ENCODE assay signal across 22 mouse cellular contexts in genomic region chr10:34172663-34173282, GRCm38 (mm10). TPM values are rescaled to one million over a fixed set of nuclear protein-coding genes. Genes with fewer than 3 reads are reported as not detected.
DNase-seq lines count a peak whose midpoint lies in the region; ATAC-seq lines count a peak whose summit lies in the region.
"Had no signal": no experiment of that assay in that cellular context is flagged by ENCODE, and none has a peak within 500 bp of the region (broad histone marks: within the 10 kb centered on the region; RNA-seq: fewer than 3 reads in every experiment).

No protein-coding gene starts in this region.

- H3K4me3 ChIP-seq in heart, embryonic 12.5 days = no peak overlapping the region
- H3K4me3 ChIP-seq in midbrain, embryonic 16.5 days (ENCODE audit: low read depth, low read length) = no peak overlapping the region
- H3K4me3 ChIP-seq: embryonic facial prominence, embryonic 10.5 days; hindbrain, embryonic 15.5 days; layer of hippocampus, adult 2 months; limb, embryonic 10.5 days; midbrain, embryonic 10.5 days had no signal

- no peaks in the 10 kb centered on the region for H3K27me3 ChIP-seq in heart, embryonic 12.5 days (replicated peaks)
- H3K27me3 ChIP-seq in midbrain, embryonic 16.5 days (ENCODE audit: control insufficient read depth, insufficient read depth, low read depth, low read length) = no peaks in the 10 kb centered on the region
- H3K27me3 ChIP-seq: hindbrain, embryonic 15.5 days had no signal

- H3K4me1 ChIP-seq in heart, embryonic 12.5 days (replicated peaks) = peaks cover 17% of the 10 kb centered on the region
- H3K4me1 ChIP-seq in midbrain, embryonic 16.5 days (ENCODE audit: control insufficient read depth, insufficient read depth, low read length) = no peaks in the 10 kb centered on the region
- H3K4me1 ChIP-seq: hindbrain, embryonic 15.5 days; midbrain, embryonic 10.5 days had no signal

- WGBS in heart, embryonic 12.5 days = 62% methylated on average over 4 of the region's 4 CpGs
- WGBS in midbrain, embryonic 16.5 days = 84% methylated on average over 4 of the region's 4 CpGs

- no peak overlapping the region for H3K4me2 ChIP-seq in heart, embryonic 12.5 days
- H3K4me2 ChIP-seq in midbrain, embryonic 16.5 days (ENCODE audit: low read length) = no peak overlapping the region
- H3K4me2 ChIP-seq: hindbrain, embryonic 15.5 days had no signal

- intact Hi-C loops in heart, postnatal 36 days (cut with DNase I) = no loop called here

- no peak overlapping the region for H3K9ac ChIP-seq in heart, embryonic 12.5 days
- H3K9ac ChIP-seq in midbrain, embryonic 16.5 days (ENCODE audit: low read depth, low read length) = no peak overlapping the region
- H3K9ac ChIP-seq: hindbrain, embryonic 15.5 days; liver, embryonic 14.5 days had no signal

- H3K27ac ChIP-seq in heart, embryonic 12.5 days (ENCODE audit: poor library complexity, severe bottlenecking) = 0 out of 2 replicates have a peak overlapping the region, but pooled peaks have one; percentile 32
- no peak overlapping the region for H3K27ac ChIP-seq in midbrain, embryonic 16.5 days (ENCODE audit: low read length)
- H3K27ac ChIP-seq: embryonic facial prominence, embryonic 10.5 days; hindbrain, embryonic 15.5 days; layer of hippocampus, adult 2 months; limb, embryonic 10.5 days; liver, embryonic 14.5 days; midbrain, embryonic 10.5 days had no signal

- no peaks in the 10 kb centered on the region for H3K9me3 ChIP-seq in heart, embryonic 12.5 days (replicated peaks)
- H3K9me3 ChIP-seq in midbrain, embryonic 16.5 days (replicated peaks; ENCODE audit: control insufficient read depth, low read length, poor library complexity, severe bottlenecking) = no peaks in the 10 kb centered on the region
- H3K9me3 ChIP-seq: embryonic facial prominence, embryonic 10.5 days; hindbrain, embryonic 15.5 days; limb, embryonic 10.5 days; midbrain, embryonic 10.5 days had no signal

- ATAC-seq in heart, embryonic 12.5 days (ENCODE audit: insufficient number of reproducible peaks, low FRiP score) = 0 out of 2 replicates have a peak, but pooled peaks have one; percentile 22
- peak; percentile 91 for ATAC-seq in common myeloid progenitor, adult 5-6 weeks (replicated peaks; ENCODE audit: low read depth, poor library complexity, severe bottlenecking)
- peak; percentile 44; the same call in 1 of the 2 replicates for ATAC-seq in monocyte, adult 5-6 weeks (replicated peaks; ENCODE audit: insufficient number of reproducible peaks, low FRiP score, low TSS enrichment, poor library complexity, severe bottlenecking)
- ATAC-seq in midbrain, embryonic 16.5 days = no peak
- ATAC-seq: forebrain, embryonic 14.5 days; lung, postnatal 0 days had no signal

- DNase-seq in heart, postnatal 36 days = no peak
- DNase-seq in lung, postnatal 25 days (ENCODE audit: low spot score) = peak; percentile 9
- no peak for DNase-seq in lung, postnatal 36 days
- no peak for DNase-seq in adrenal gland, postnatal 25 days
- DNase-seq: cerebellum, postnatal 14 days; heart, adult 18-20 months; kidney, adult 2 months; retina, postnatal 1 day; right cerebral cortex, postnatal 4 days; thymus, adult 18-20 months had no signal

- no peaks in the 10 kb centered on the region for H3K36me3 ChIP-seq in heart, embryonic 12.5 days
- H3K36me3 ChIP-seq in midbrain, embryonic 16.5 days (ENCODE audit: control insufficient read depth, insufficient read depth, low read length) = no peaks in the 10 kb centered on the region
- H3K36me3 ChIP-seq: embryonic facial prominence, embryonic 10.5 days; hindbrain, embryonic 15.5 days; limb, embryonic 10.5 days; midbrain, embryonic 10.5 days had no signal

RNA-seq across cellular contexts. Expression of gene Dse, which starts 34.7 kb away (rescaled TPM):
- polyA plus RNA-seq in heart, embryonic 12.5 days (2016; fragmentation: Nextera tagmentation; extraction: Ambion mirVana) = 19.9 and 22.0 TPM in 2 replicates
- 1 to 10 TPM; 5.8 to 6.4 TPM for total RNA-seq in heart, postnatal 36 days (2021)
- total RNA-seq in common myeloid progenitor, adult 5-6 weeks (2017) = 0.87 and 1.9 TPM in 2 replicates
- 52.8 to 55.4 TPM (median 53.9 TPM) in 3 replicates for total RNA-seq in monocyte, adult 5-6 weeks (2017)
- 6.1 and 6.7 TPM in 2 replicates for polyA plus RNA-seq in midbrain, embryonic 16.5 days (2015; fragmentation: Nextera tagmentation; extraction: Ambion mirVana)
- total RNA-seq in adrenal gland, postnatal 25 days (2021) = 16.1 and 24.5 TPM in 2 replicates

RNA-seq across cellular contexts. Expression of gene Calhm6, which starts 45.0 kb away (rescaled TPM):
- polyA plus RNA-seq in heart, embryonic 12.5 days (2016; fragmentation: Nextera tagmentation; extraction: Ambion mirVana) = 0.64 and 0.78 TPM in 2 replicates
- not detected for total RNA-seq in heart, postnatal 36 days (2021)
- 3.6 and 6.2 TPM in 2 replicates for total RNA-seq in common myeloid progenitor, adult 5-6 weeks (2017)
- total RNA-seq in monocyte, adult 5-6 weeks (2017) = 23.3 to 41.0 TPM (median 24.7 TPM) in 3 replicates
- 0.45 and 0.67 TPM in 2 replicates for polyA plus RNA-seq in midbrain, embryonic 16.5 days (2015; fragmentation: Nextera tagmentation; extraction: Ambion mirVana)
- 1.2 and 1.3 TPM in 2 replicates for total RNA-seq in adrenal gland, postnatal 25 days (2021)
